Mouse (Mus musculus) liver, embryonic 14.5 days (tissue): ENCODE results near the gene Gm7030.
"Not testable (repeated sequence)": the region's sequence is repeated elsewhere in the genome, so short reads cannot be mapped to it uniquely, and the experiment has no call there.

ENCODE experiments used
- CTCF ChIP-seq: IDR thresholded peaks from 2 replicates; pipeline ENCODE4 v1.5.1; 2016; ENCODE audit warnings: antibody characterized with exemption, low read depth, control low read depth
- EP300 ChIP-seq: IDR thresholded peaks from 2 replicates; pipeline ENCODE4 v1.6.1; 2016; ENCODE audit warnings: antibody characterized with exemption, low read depth

- not testable (repeated sequence) for TF ChIP-seq CTCF, EP300
These were observed 17.7 kb upstream of the Gm7030 start for GRCm38 (mm10) chr17:36146937-36147336.
